Mouse (Mus musculus): ENCODE measurements around the gene Olfr640.

DNA sequence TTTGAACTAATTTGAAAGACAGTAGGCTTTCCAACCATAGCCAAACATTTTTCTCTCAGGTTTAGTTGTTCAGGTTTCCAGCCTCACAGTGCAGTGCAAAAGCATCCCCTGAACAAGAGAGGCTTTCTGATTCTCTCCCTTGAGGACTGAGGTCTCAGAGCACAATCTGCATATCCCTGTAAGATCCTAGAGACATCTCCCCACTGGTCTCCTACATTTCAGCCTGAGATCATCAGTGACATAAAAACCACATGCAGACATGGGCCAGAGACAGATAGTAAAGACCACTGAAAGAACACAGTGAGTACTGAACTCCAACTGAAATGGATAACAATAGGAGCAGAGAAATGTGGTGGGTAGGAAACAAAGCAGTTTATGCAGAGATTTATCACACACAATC, 26.9 kb downstream of the Olfr640 start, which contains the start of gene Olfr638:
- TF ChIP-seq POLR2A (IDR thresholded peaks at IDR 0.05; ENCODE audit: extremely low read depth, insufficient read depth, low read length) (no peak), CTCF (IDR thresholded peaks at IDR 0.05; ENCODE audit: low read depth, low read length) (no peak)
